Mouse (Mus musculus) cerebellum, adult 2 months (tissue): ENCODE measurements around the gene Adat1. TPM values are rescaled to one million over a fixed set of nuclear protein-coding genes. Genes with fewer than 3 reads are reported as not detected.

ENCODE experiments used
- DNase-seq, 2 experiments: peaks; one replicate each; pipeline ENCODE4 v3.0.0; 2021
- H3K27ac ChIP-seq: fragments of 200-500 bp; 2 replicates; pipeline ENCODE4 v1.5.1; 2012; ENCODE audit warnings: low read length, control low read depth, inconsistent platforms; ENCODE audit not compliant: insufficient read depth
- H3K27me3 ChIP-seq: fragments of 200-500 bp; 2 replicates; pipeline ENCODE4 v1.6.1; 2012; ENCODE audit warnings: inconsistent platforms, mild to moderate bottlenecking, low read length, moderate library complexity; ENCODE audit not compliant: control insufficient read depth, insufficient read depth
- H3K4me1 ChIP-seq: fragments of 200-500 bp; 2 replicates; pipeline ENCODE4 v1.6.1; 2011; ENCODE audit warnings: low read length; ENCODE audit not compliant: control insufficient read depth, insufficient read depth
- H3K4me3 ChIP-seq: fragments of 200-500 bp; replicated peaks from 2 replicates; pipeline ENCODE3; 2011; ENCODE audit warnings: mild to moderate bottlenecking, low read depth, low read length, control low read depth; ENCODE audit not compliant: insufficient read depth
- CTCF ChIP-seq: fragments of 200-500 bp; IDR thresholded peaks from 2 replicates; pipeline ENCODE4 v1.5.1; 2011; ENCODE audit warnings: low read depth, mild to moderate bottlenecking, control low read depth, low read length, moderate library complexity, borderline replicate concordance; ENCODE audit not compliant: insufficient read depth
- POLR2A ChIP-seq: fragments of 200-500 bp; IDR thresholded peaks from 2 replicates; pipeline ENCODE4 v1.6.1; 2011; ENCODE audit warnings: low read length, control low read depth, borderline replicate concordance; ENCODE audit not compliant: insufficient read depth
- WGBS: fragments of 180-500 bp; shearing (Covaris S2); methylation state at CpG from one replicate; pipeline ENCODE4 v1.1.7; 2018; 5-methylcytosine and 5-hydroxymethylcytosine counted together
- polyA plus RNA-seq: library from polyadenylated mRNA; depleted of rRNA; stranded (reverse); fragments of >200 nt; gene quantifications from 2 replicates; pipeline ENCODE4 v1.2.3, GENCODE M21; 2012

Adat1 gene
- polyA plus RNA-seq, 1 experiment = 9.4 TPM

GRCm38 (mm10) chr8:111933348-111934076, 58.6 kb downstream of the Adat1 start, which contains the start of gene Tmem231:
Tmem231 (minus strand) TSS chr8:111933881.
- Histone ChIP-seq H3K27me3 (no peaks in the 10 kb centered on the region), H3K4me1 (peaks cover 3% of the 10 kb centered on the region; the same call in 1 of the 2 replicates), H3K4me3 (peak within 1 kb of the TSS; percentile 86), H3K27ac (peak within 1 kb of the TSS; percentile 87)
- DNase-seq = peak; percentile 93 to 96
- WGBS = under 1% methylated on average over 53 of the region's 53 CpGs
- TF ChIP-seq POLR2A = peak; percentile 56; the same call in 1 of the 2 replicates
- peak; percentile 35; the same call in 1 of the 2 replicates for TF ChIP-seq CTCF

GRCm38 (mm10) chr8:111932580-111933336, 59.3 kb downstream of the Adat1 start:
- TF ChIP-seq CTCF = no peak
- no peak for TF ChIP-seq POLR2A
- peak; percentile 63 to 75 for DNase-seq
- peak overlapping the region; percentile 87 for H3K27ac ChIP-seq
- peaks cover 3% of the 10 kb centered on the region; the same call in 1 of the 2 replicates for H3K4me1 ChIP-seq
- H3K27me3 ChIP-seq = no peaks in the 10 kb centered on the region
- H3K4me3 ChIP-seq = peak overlapping the region; percentile 86
- 11% methylated on average over 19 of the region's 19 CpGs for WGBS

- no peak for TF ChIP-seq POLR2A
- TF ChIP-seq CTCF = no peak
- Histone ChIP-seq H3K4me3 (no peak overlapping the region), H3K27me3 (no peaks in the 10 kb centered on the region), H3K4me1 (peaks cover 3% of the 10 kb centered on the region; the same call in 1 of the 2 replicates), H3K27ac (no peak overlapping the region)
- 84% methylated on average over 16 of the region's 16 CpGs for WGBS
- no peak for DNase-seq
Observed at GRCm38 (mm10) chr8:111931721-111932120, 60.4 kb downstream of the Adat1 start.

- no peak for TF ChIP-seq POLR2A
- TF ChIP-seq CTCF = no peak
- WGBS = 73% methylated on average over 8 of the region's 8 CpGs
Observed at GRCm38 (mm10) chr8:111929648-111930344, 62.3 kb downstream of the Adat1 start.

GRCm38 (mm10) chr8:111924976-111925375, 67.1 kb downstream of the Adat1 start:
- Histone ChIP-seq H3K27ac (no peak overlapping the region), H3K4me1 (no peaks in the 10 kb centered on the region), H3K4me3 (no peak overlapping the region), H3K27me3 (no peaks in the 10 kb centered on the region)
- TF ChIP-seq CTCF (no peak), POLR2A (no peak)
- 94% methylated on average over 7 of the region's 7 CpGs for WGBS
- DNase-seq = no peak

More at GRCm38 (mm10) chr8:111929648-111930344, 62.3 kb downstream of the Adat1 start:
- H3K4me1 ChIP-seq = peaks cover 3% of the 10 kb centered on the region; the same call in 1 of the 2 replicates
- no peak overlapping the region for H3K4me3 ChIP-seq
- H3K27me3 ChIP-seq = no peaks in the 10 kb centered on the region
- DNase-seq = no peak
- no peak overlapping the region for H3K27ac ChIP-seq

GRCm38 (mm10) chr8:111923383-111923804, 68.7 kb downstream of the Adat1 start:
- Histone ChIP-seq H3K27me3 (no peaks in the 10 kb centered on the region), H3K4me1 (no peaks in the 10 kb centered on the region), H3K4me3 (peak overlapping the region; percentile 99), H3K27ac (peak overlapping the region; percentile 82)
- peak; percentile 84 for TF ChIP-seq CTCF
- TF ChIP-seq POLR2A = peak; percentile 62; the same call in 1 of the 2 replicates
- WGBS = 2% methylated on average over 10 of the region's 10 CpGs
- peak; percentile 76 to 84 for DNase-seq

- no peak for DNase-seq
- Histone ChIP-seq H3K27ac (no peak overlapping the region), H3K4me3 (no peak overlapping the region), H3K27me3 (no peaks in the 10 kb centered on the region), H3K4me1 (no peaks in the 10 kb centered on the region)
- TF ChIP-seq CTCF (no peak), POLR2A (no peak)
- WGBS = 82% methylated on average over 4 of the region's 4 CpGs
Observed at GRCm38 (mm10) chr8:111920971-111921370, 71.1 kb downstream of the Adat1 start.
